Mouse (Mus musculus) cerebellum, adult 18-20 months (tissue): ENCODE measurements at regions not wholly inside any gene's neighbourhood (a gene's known extent, or its start where the extent isn't known, plus 50 kb on each side); places are given as distances from the start of the nearest gene placed in this dataset.

ENCODE experiments used
- DNase-seq, 2 experiments: peaks; one replicate each; pipeline ENCODE4 v3.0.0; 2021

GRCm38 (mm10) chr2:98538690-98539089, 123.3 kb upstream of the Gm10801 start:
- DNase-seq, result peak in 1 of 2 experiments; percentile 4

- no peak for DNase-seq
These were observed 96.2 kb upstream of the Gm10801 start for GRCm38 (mm10) chr2:98565871-98566270.
